Mouse (Mus musculus) embryonic stem cell, embryonic (primary cell): ENCODE results near the gene Fam92a.
"Not testable (repeated sequence)": the region's sequence is repeated elsewhere in the genome, so short reads cannot be mapped to it uniquely, and the experiment has no call there.

ENCODE experiments used
- CTCF ChIA-PET, 4 experiments: fragments of 300-600 bp in 2 of 4; fragments of 350-600 bp in 2 of 4; sonication (Branson Sonifier 250); formaldehyde crosslinking; loops; one replicate each; lab custom pipeline; 2022; ENCODE audit warnings: inconsistent platforms in 2 of 4; lab: Charles Lee
- POLR2A ChIA-PET, 4 experiments: fragments of 300-600 bp in 2 of 4; fragments of 350-600 bp in 2 of 4; sonication (Branson Sonifier 250); formaldehyde crosslinking; loops; one replicate each; lab custom pipeline; 2022; ENCODE audit warnings: antibody characterized with exemption in 4 of 4, inconsistent platforms in 1 of 4; lab: Charles Lee

Gene Fam92a

DNA sequence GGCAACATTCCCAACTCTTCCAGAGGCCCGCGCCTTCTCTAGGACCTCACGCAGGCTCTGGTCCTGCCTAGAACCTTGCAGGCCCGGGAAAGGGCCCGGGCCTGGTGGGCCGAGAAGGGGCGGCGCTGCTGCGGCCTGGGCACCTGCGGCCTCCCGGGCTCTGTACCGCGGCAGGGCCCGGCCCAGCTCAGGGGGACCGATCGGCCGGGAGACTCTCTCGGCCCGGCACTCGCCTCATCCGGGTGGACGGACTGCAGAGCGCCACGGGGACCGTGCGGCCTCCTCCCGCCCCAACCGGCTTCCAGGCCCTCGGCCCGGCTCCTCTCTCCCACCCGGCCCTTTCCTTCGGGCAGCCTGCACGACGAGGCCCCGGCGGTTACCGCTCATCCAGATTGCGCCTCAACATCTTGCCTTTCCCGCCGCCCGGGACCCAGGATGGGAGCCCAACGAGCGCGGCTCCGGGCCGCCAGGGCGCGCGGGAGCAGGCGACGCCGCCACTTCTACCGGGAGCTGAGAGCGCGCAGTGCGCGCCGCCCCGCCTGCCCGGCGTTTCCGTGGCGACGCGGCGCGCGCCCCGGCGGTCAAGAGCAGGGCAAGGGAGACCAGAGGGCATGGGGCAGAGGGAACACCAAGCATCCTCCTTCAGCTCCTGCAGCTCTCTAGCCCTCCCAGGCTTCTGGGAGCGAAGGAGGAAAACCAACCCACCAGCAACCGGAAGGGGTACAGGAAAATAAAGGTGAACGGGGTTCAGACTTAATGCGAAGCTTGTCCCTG lies at the start of gene Fam92a:
TSS of gene Fam92a (minus strand) at position 698 of the 774 bp plus-strand sequence.
- ChIA-PET POLR2A (interaction anchor here in 2 of 4 experiments (0.6 to 2.0 kb wide), 12 partner anchors 8 to 1573 kb away, joined by 3 to 5 read pairs (median 3); partner anchors contain the start of gene Rbm12b1 (in 1 of the 2)), CTCF (interaction anchor here in 1 of 4 experiments (0.5 kb wide), 1 partner anchor 258 kb away, joined by 3 read pairs; no protein-coding TSS in a partner anchor)

DNA sequence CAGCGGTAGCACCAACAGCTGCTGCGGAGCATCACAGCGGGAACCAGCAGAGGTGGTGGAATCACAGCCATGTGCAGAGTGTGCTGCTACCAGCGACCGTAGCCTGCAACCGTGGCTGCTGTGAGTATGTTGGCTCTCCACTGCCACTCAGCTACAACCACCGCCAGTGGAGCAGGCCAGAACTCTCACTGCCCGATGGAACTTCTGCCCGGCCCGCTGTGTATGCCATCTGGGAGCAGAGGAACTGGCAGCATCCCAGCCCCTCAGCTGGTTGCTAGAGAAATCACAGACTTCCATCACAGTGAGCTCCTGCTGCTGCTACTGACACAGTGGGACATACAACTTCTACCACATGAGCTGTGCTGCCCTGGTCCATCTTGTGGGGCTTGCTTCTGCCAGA lies 7.2 kb upstream of the Fam92a start:
- POLR2A ChIA-PET, result interaction anchor here in 2 of 4 experiments (1.2 to 1.4 kb wide), 2 partner anchors 7 to 8 kb away, joined by 3 to 5 read pairs; partner anchors contain the start of gene Fam92a (in 2 of the 2)
- CTCF ChIA-PET, result interaction anchor here in 1 of 4 experiments (0.5 kb wide), 1 partner anchor 1640 kb away, joined by 3 read pairs; no protein-coding TSS in a partner anchor

DNA sequence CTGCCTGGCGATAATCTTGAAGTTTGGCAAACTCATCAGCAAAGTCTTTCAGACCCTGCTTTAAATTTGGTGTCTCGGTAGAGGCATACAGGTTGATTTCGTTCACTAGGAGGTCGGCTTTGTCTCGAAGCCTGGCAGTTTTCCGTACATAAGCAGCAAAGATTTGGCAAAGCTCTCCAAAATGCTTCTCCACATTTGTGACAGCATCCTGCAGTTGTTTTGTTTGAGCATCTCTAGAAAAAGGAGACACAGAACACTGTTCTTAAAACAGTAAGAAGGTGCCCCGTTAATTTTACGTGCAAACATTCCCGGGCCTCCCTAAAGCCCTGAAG lies 863 bp downstream of the Fam92a start:
- ChIA-PET POLR2A (interaction anchor here in 2 of 4 experiments (0.9 to 2.0 kb wide), 5 partner anchors 9 to 599 kb away, joined by 3 to 5 read pairs (median 3); partner anchors contain the start of gene Rbm12b1 (in 1 of the 2)), CTCF (no interaction called here)

DNA sequence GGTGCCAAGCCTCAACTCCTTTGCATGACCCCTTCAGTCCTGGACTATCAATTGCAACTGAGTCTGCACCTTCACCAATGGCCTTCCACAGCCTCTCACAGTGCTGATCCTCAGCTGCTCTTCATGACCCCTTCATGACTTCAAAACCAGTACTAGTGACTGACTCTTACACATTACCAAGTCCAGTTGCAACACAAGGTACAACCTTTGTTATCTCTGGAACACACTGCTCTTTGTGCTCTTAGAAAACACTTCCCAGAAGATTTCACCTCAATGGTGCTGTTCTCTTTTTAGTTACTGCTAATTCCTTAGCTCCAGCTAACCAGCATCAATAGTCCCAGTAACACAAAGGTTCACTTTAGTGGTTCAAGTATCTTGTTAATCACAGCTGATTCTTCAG lies 24.2 kb downstream of the Fam92a start:
- POLR2A ChIA-PET, result interaction anchor here in 1 of 4 experiments (0.6 to 1.0 kb wide), 2 partner anchors 32 to 39 kb away, joined by 3 to 5 read pairs; no protein-coding TSS in a partner anchor
- CTCF ChIA-PET, result no interaction called here

DNA sequence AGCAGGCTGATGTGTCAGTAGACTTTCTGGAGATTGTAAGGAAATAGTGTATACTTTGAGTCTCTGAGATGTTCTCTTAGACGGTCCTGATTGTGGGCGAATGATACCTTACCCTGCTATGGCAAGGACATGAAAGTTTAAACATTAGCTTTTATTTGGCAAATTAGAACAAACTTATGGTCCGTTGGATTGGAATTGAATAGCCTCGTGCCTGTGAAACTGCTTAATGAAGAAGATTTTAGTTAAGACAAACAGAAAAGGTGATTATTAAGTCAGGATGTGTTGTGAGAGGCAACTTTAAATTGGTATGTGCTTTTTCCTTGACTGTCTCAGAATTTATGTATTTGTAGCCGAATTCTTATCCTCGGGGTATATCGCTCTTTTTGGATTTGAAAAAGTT lies 30.3 kb downstream of the Fam92a start:
- POLR2A ChIA-PET, CTCF ChIA-PET: not testable (repeated sequence)

DNA sequence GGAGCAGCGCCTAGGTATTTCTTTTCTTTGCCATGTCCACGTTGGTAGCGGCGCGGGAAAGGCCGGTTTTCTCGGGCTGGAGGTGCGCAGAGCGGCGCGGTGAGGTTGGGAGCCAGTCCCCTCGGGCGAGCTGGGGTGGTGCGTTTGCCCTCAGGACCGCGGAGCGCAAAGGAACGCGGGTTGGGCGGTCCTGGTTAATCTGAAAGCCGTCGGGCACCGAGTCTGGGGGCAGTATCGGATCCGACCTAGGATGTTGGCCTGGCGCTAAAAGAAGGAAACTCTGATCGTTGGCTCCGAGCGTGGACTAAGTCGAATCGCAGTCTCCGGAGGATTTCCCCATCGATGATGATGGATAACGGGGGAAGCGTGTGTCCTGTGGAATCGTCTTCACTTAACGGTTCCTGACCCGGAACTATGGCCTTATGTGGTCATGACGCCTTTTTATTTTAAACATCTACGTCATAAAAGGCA lies 31.2 kb downstream of the Fam92a start:
- CTCF ChIA-PET, result not testable (repeated sequence)
- POLR2A ChIA-PET, result interaction anchor here in 1 of 4 experiments (1.0 kb wide), 2 partner anchors 12 to 32 kb away, joined by 3 to 4 read pairs; partner anchors contain the start of gene Fam92a

DNA sequence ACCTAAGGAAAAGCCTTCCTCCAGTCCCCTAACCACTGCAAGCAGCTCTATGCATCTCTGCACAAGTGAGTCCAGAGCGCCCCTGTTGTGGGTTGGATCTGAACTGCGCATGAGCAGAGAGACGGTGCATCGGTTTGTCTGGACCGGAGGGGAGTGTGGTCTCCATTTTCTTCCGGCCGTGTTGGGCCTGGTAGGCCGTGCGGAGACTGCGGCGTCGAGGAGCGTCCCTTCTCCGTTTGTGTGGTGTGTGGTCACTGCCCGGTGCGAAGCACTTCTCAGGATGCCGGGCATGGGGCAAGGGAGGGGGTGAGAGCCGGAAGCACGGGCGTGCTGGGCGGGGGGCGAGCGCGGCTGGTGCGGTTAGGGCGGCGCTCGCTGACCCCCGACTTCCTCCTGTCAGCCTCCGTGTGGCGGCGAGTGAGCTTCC lies 31.7 kb downstream of the Fam92a start, which contains the start of gene Rbm12b1:
TSS of gene Rbm12b1 (plus strand) at position 124 of the 427 bp plus-strand sequence.
- ChIA-PET POLR2A (interaction anchor here in 3 of 4 experiments (0.5 to 1.0 kb wide), 5 partner anchors 11 to 965 kb away, joined by 3 to 4 read pairs (median 3); partner anchors contain the start of gene Fam92a (in 1 of the 3)), CTCF (interaction anchor here in 1 of 4 experiments (0.6 kb wide), 1 partner anchor 16 kb away, joined by 6 read pairs; no protein-coding TSS in a partner anchor)
